Comparison of ENCODE assay signal across 8 mouse cellular contexts in the genomic region with DNA sequence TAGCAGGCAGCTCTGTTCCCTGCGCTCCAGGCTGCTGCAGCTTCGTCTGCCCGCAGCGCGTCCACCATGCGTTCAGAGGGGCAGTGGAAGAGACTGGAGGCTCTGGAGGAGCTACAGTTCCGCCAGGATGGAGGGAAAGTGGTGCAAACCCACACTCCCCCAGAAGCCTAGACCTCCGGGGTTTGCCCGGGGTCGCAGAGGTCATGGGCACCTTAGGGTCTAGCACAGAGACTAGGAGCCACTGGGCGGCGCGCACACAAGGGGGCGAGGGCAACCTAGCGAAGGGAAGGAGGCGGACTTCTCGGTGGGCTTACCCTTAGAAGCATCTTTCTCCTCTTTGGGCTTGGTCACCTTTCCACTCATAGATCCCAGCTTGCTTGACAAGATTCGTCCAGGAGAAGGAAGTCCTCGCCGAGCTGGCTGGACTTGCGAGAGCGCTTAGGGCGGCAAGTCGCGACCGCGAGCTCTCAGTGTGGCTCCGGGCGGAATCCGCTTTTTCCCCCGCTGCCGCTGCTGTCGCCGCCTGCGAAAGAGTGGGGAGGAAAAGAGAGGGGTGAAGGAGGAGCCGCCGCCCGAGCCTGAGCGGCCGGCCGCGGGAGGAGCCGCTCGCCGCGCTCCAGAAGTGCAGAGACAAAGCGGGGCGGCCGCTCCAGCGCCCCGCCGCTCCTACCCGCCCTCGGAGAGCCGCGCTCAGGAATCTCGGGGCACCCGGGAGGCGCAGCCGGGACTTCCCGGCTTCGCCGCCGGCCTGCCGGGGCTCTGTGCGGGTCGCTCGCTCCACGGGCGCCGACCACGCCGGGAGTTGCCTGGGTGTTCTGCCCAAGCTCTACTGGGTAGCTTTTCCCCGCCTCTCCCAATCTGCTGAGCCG. TPM values are rescaled to one million over a fixed set of nuclear protein-coding genes. Genes with fewer than 3 reads are reported as not detected.
DNase-seq lines count a peak whose midpoint lies in the region; ATAC-seq and TF ChIP-seq lines count a peak whose summit lies in the region.

No protein-coding gene starts in this region.

- 0 out of 2 replicates have a peak, but pooled peaks cover 2% of the 10 kb centered on the region for H3K27me3 ChIP-seq in ES-Bruce4 (ENCODE audit: control insufficient read depth, insufficient read depth, low read length, poor library complexity, severe bottlenecking)
- H3K27me3 ChIP-seq in embryonic facial prominence, embryonic 11.5 days (ENCODE audit: control insufficient read depth, insufficient read depth, low read length) = peaks cover 3% of the 10 kb centered on the region; the same call in 1 of the 2 replicates
- H3K27me3 ChIP-seq in megakaryocyte, embryonic 14.5 days (replicated peaks) = peaks cover 54% of the 10 kb centered on the region

- intact Hi-C loops in heart, postnatal 10 days (cut with DNase I) = no loop called here

- no peak overlapping the region for H3K27ac ChIP-seq in ES-Bruce4 (ENCODE audit: insufficient read depth, low read length)
- H3K27ac ChIP-seq in embryonic facial prominence, embryonic 11.5 days (replicated peaks; ENCODE audit: low read depth, low read length) = no peak overlapping the region

- TF ChIP-seq CTCF in ES-Bruce4 (IDR thresholded peaks at IDR 0.05; ENCODE audit: low read depth, low read length) = no peak

- H3K36me3 ChIP-seq in ES-Bruce4 (ENCODE audit: control insufficient read depth, insufficient read depth, low read length, poor library complexity, severe bottlenecking) = no peaks in the 10 kb centered on the region
- H3K36me3 ChIP-seq in embryonic facial prominence, embryonic 11.5 days (replicated peaks; ENCODE audit: control insufficient read depth, insufficient read depth, low read depth, low read length) = no peaks in the 10 kb centered on the region
- H3K36me3 ChIP-seq in megakaryocyte, embryonic 14.5 days (replicated peaks; ENCODE audit: low read length) = no peaks in the 10 kb centered on the region

- whole genome bisulfite sequencing in embryonic facial prominence, embryonic 11.5 days = 16% methylated on average over 46 of the region's 75 CpGs

- H3K9ac ChIP-seq in ES-Bruce4 (ENCODE audit: low read depth, poor library complexity, severe bottlenecking) = peak overlapping the region; percentile 62; the same call in 1 of the 2 replicates
- peak overlapping the region; percentile 62 for H3K9ac ChIP-seq in embryonic facial prominence, embryonic 11.5 days (replicated peaks; ENCODE audit: low read length)

- no peak for TF ChIP-seq POLR2A in ES-Bruce4 (IDR thresholded peaks at IDR 0.05; ENCODE audit: insufficient read depth, low read length)

- no peaks in the 10 kb centered on the region for H3K4me1 ChIP-seq in ES-Bruce4 (ENCODE audit: control insufficient read depth, insufficient read depth, low read length)
- H3K4me1 ChIP-seq in embryonic facial prominence, embryonic 11.5 days (ENCODE audit: control insufficient read depth, insufficient read depth, low read length) = no peaks in the 10 kb centered on the region
- peaks cover 9% of the 10 kb centered on the region; the same call in 1 of the 2 replicates for H3K4me1 ChIP-seq in megakaryocyte, embryonic 14.5 days

- TF ChIP-seq EP300 in ES-Bruce4 (IDR thresholded peaks at IDR 0.05; ENCODE audit: insufficient read depth, low read depth, low read length) = no peak

- peak overlapping the region; percentile 71 for H3K4me2 ChIP-seq in embryonic facial prominence, embryonic 11.5 days (ENCODE audit: low read depth, low read length)

- ATAC-seq in embryonic facial prominence, embryonic 11.5 days (replicated peaks; ENCODE audit: insufficient number of reproducible peaks, low FRiP score, low TSS enrichment, low read depth) = peak; percentile 77

- H3K4me3 ChIP-seq in ES-Bruce4 (ENCODE audit: low read depth, low read length) = peak overlapping the region; percentile 39
- H3K4me3 ChIP-seq in embryonic facial prominence, embryonic 11.5 days (ENCODE audit: low read depth, low read length) = peak overlapping the region; percentile 40
- H3K4me3 ChIP-seq in megakaryocyte, embryonic 14.5 days (replicated peaks) = peak overlapping the region; percentile 51

- H3K9me3 ChIP-seq in ES-Bruce4 (replicated peaks; ENCODE audit: control insufficient read depth, insufficient read depth, low read length, poor library complexity, severe bottlenecking) = no peaks in the 10 kb centered on the region
- H3K9me3 ChIP-seq in embryonic facial prominence, embryonic 11.5 days (replicated peaks; ENCODE audit: control insufficient read depth, low read length) = no peaks in the 10 kb centered on the region
- peaks cover 23% of the 10 kb centered on the region for H3K9me3 ChIP-seq in megakaryocyte, embryonic 14.5 days

- DNase-seq in adrenal gland, adult 8-10 months = peak; percentile 1
- peak; percentile 40 for DNase-seq in embryonic facial prominence, embryonic 11.5 days (ENCODE audit: low spot score)
- DNase-seq in heart, postnatal 10 days = peak; percentile 33 to 39
- peak; percentile 11 to 31 for DNase-seq in layer of hippocampus, postnatal 25 days (ENCODE audit: extremely low spot score in 1 of 2, low spot score in 1 of 2)
- DNase-seq in right cerebral cortex, postnatal 25 days = peak; percentile 50
- no peak for DNase-seq in urinary bladder, postnatal 10 days (ENCODE audit: low spot score)

RNA-seq across cellular contexts. Expression of a gene that starts 0.8 kb away (rescaled TPM):
- polyA plus RNA-seq in ES-Bruce4 (2011; ENCODE audit: insufficient read depth, insufficient read length, low read depth, missing spikeins) = 3.2 and 4.5 TPM in 2 replicates
- total RNA-seq in adrenal gland, adult 8-10 months (2022) = 10 to 100 TPM in 1 of 4 experiments, 1 to 10 TPM in 2, under 1 TPM in 1; 0.70 to 20.3 (median 4.3) TPM
- 26.7 and 34.1 TPM in 2 replicates for polyA plus RNA-seq in embryonic facial prominence, embryonic 11.5 days (2014; fragmentation: Nextera tagmentation; extraction: Ambion mirVana)
- total RNA-seq in heart, postnatal 10 days (2021) = 100 to 1,000 TPM; 129 to 158 TPM
- total RNA-seq in layer of hippocampus, postnatal 25 days (2021) = 100 to 1,000 TPM; 258 to 273 TPM
- polyA plus RNA-seq in megakaryocyte, embryonic 14.5 days (2012; ENCODE audit: insufficient read depth, low replicate concordance) = not detected in 2 replicates

Comparison
In these comparisons a context has a peak if more than half of its experiments do, and no peak if none do; other contexts are left out.
1. RNA of a gene that starts 0.8 kb away (total RNA-seq): 258 to 273 TPM in layer of hippocampus, postnatal 25 days and 129 to 158 TPM in heart, postnatal 10 days; 0.70 to 20.3 TPM in adrenal gland, adult 8-10 months; every median in the first group is over 4 times any median in the second.
2. Peak in every context shown above with its lines, with median percentiles within 50 percentile points of each other: H3K4me3 ChIP-seq.